Mouse (Mus musculus): ENCODE measurements around the gene Pars2.

DNA sequence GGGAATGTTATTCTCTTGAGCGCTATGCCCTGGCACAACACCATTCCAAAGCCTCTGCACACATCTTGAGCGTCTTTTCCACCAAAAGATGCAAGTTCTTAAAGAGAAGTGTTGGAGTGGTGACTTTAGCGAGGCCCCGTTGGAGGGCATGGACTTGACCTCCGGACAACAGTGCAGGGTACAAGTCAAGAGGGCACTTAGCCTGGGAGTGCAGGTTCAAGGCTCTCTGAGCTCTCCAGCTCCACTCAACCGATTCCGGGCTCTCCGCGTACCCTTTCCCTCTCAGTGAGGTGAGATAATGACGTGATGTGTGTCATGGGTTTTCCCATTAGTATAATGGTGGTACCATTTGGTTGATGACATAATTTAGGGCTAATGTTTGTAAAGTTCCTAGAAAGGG, 26.6 kb upstream of the Pars2 start:
- no peak for TF ChIP-seq CTCF (IDR thresholded peaks at IDR 0.05)
- TF ChIP-seq POLR2A (IDR thresholded peaks at IDR 0.05; ENCODE audit: insufficient read depth, low read depth, low read length) = no peak
- no peak for TF ChIP-seq EP300 (IDR thresholded peaks at IDR 0.05; ENCODE audit: insufficient read depth, low read depth, low read length)
